Mouse (Mus musculus): ENCODE measurements around the gene Adgrd1. TPM values are rescaled to one million over a fixed set of nuclear protein-coding genes. Genes with fewer than 3 reads are reported as not detected.

The Adgrd1 gene
- polyA plus RNA-seq, 1 experiment from 2014 or later = 0.32 TPM

- no peaks in the 10 kb centered on the region for H3K4me1 ChIP-seq (ENCODE audit: insufficient read depth)
- H3K27ac ChIP-seq (ENCODE audit: low read depth) = no peak overlapping the region
- H3K9ac ChIP-seq (replicated peaks) = no peak overlapping the region
- DNase-seq (no peak), ATAC-seq (no peak)
- H3K4me3 ChIP-seq (ENCODE audit: low read depth, low read length) = no peak overlapping the region
- no peaks in the 10 kb centered on the region for H3K9me3 ChIP-seq (ENCODE audit: low read length)
- no peak overlapping the region for H3K4me2 ChIP-seq (ENCODE audit: low read depth, low read length)
- WGBS (ENCODE audit: insufficient replicate concordance) = 53% methylated on average over 5 of the region's 5 CpGs
- H3K27me3 ChIP-seq (ENCODE audit: insufficient read depth, low read length) = no peaks in the 10 kb centered on the region
- H3K36me3 ChIP-seq (replicated peaks; ENCODE audit: insufficient read depth, low read length) = no peaks in the 10 kb centered on the region
- TF ChIP-seq EP300 (IDR thresholded peaks at IDR 0.05; ENCODE audit: low read depth) = no peak
- no peak for TF ChIP-seq CTCF (IDR thresholded peaks at IDR 0.05; ENCODE audit: low read depth)
Measured at GRCm38 (mm10) chr5:129169090-129169489, 72.5 kb downstream of the Adgrd1 start.

DNA sequence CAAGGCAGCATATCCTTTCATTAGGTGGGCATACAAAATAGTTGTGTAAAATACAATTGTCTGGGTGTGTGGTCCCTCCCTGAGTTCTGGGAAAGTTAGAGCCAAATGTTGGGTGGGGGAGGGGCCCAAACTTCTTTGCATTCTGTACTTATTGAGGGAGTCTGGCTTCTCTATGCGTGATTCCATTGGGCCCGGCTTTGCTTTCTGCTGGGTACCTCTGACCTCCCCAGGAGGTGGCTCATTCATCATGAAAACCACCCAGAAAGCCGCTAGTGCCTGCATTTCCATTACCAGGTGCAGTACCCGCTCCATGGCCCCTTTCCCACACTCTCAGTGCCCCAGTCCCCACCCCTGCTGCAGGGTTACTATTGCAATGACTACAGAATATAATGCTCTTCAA, 73.0 kb downstream of the Adgrd1 start:
- Histone ChIP-seq H3K9ac (replicated peaks) (no peak overlapping the region), H3K4me3 (ENCODE audit: low read depth, low read length) (no peak overlapping the region), H3K36me3 (replicated peaks; ENCODE audit: insufficient read depth, low read length) (no peaks in the 10 kb centered on the region), H3K9me3 (ENCODE audit: low read length) (no peaks in the 10 kb centered on the region), H3K27me3 (ENCODE audit: insufficient read depth, low read length) (no peaks in the 10 kb centered on the region), H3K27ac (ENCODE audit: low read depth) (no peak overlapping the region), H3K4me1 (ENCODE audit: insufficient read depth) (no peaks in the 10 kb centered on the region), H3K4me2 (ENCODE audit: low read depth, low read length) (no peak overlapping the region)
- TF ChIP-seq EP300 (IDR thresholded peaks at IDR 0.05; ENCODE audit: low read depth) (no peak), CTCF (IDR thresholded peaks at IDR 0.05; ENCODE audit: low read depth) (no peak)
- WGBS (ENCODE audit: insufficient replicate concordance) = 46% methylated on average over 4 of the region's 4 CpGs
- no peak for ATAC-seq
- DNase-seq = no peak

GRCm38 (mm10) chr5:129172533-129172932, 76.0 kb downstream of the Adgrd1 start:
- TF ChIP-seq EP300 (IDR thresholded peaks at IDR 0.05; ENCODE audit: low read depth) (no peak), CTCF (IDR thresholded peaks at IDR 0.05; ENCODE audit: low read depth) (no peak)
- ATAC-seq (no peak), DNase-seq (no peak)
- no peaks in the 10 kb centered on the region for H3K27me3 ChIP-seq (ENCODE audit: insufficient read depth, low read length)
- WGBS (ENCODE audit: insufficient replicate concordance) = 66% methylated on average over 6 of the region's 6 CpGs
- no peak overlapping the region for H3K4me3 ChIP-seq (ENCODE audit: low read depth, low read length)
- no peaks in the 10 kb centered on the region for H3K36me3 ChIP-seq (replicated peaks; ENCODE audit: insufficient read depth, low read length)
- H3K4me1 ChIP-seq (ENCODE audit: insufficient read depth) = no peaks in the 10 kb centered on the region
- H3K27ac ChIP-seq (ENCODE audit: low read depth) = no peak overlapping the region
- H3K9ac ChIP-seq (replicated peaks) = no peak overlapping the region
- no peak overlapping the region for H3K4me2 ChIP-seq (ENCODE audit: low read depth, low read length)
- no peaks in the 10 kb centered on the region for H3K9me3 ChIP-seq (ENCODE audit: low read length)

GRCm38 (mm10) chr5:129175925-129176324, 79.4 kb downstream of the Adgrd1 start:
- H3K27ac ChIP-seq (ENCODE audit: low read depth) = no peak overlapping the region

GRCm38 (mm10) chr5:129177697-129178511, 81.4 kb downstream of the Adgrd1 start:
- DNase-seq (peak; percentile 86), ATAC-seq (peak; percentile 63)
- H3K4me1 ChIP-seq (ENCODE audit: insufficient read depth) = no peaks in the 10 kb centered on the region
- H3K27ac ChIP-seq (ENCODE audit: low read depth) = no peak overlapping the region
- 0 out of 2 replicates have a peak overlapping the region, but pooled peaks have one; percentile 19 for H3K4me3 ChIP-seq (ENCODE audit: low read depth, low read length)
- peak overlapping the region; percentile 61 for H3K4me2 ChIP-seq (ENCODE audit: low read depth, low read length)
- no peaks in the 10 kb centered on the region for H3K9me3 ChIP-seq (ENCODE audit: low read length)
- WGBS (ENCODE audit: insufficient replicate concordance) = 41% methylated on average over 14 of the region's 14 CpGs
- H3K27me3 ChIP-seq (ENCODE audit: insufficient read depth, low read length) = no peaks in the 10 kb centered on the region
- no peak for TF ChIP-seq EP300 (IDR thresholded peaks at IDR 0.05; ENCODE audit: low read depth)
- TF ChIP-seq CTCF (IDR thresholded peaks at IDR 0.05; ENCODE audit: low read depth) = peak; percentile 94
- no peaks in the 10 kb centered on the region for H3K36me3 ChIP-seq (replicated peaks; ENCODE audit: insufficient read depth, low read length)
- no peak overlapping the region for H3K9ac ChIP-seq (replicated peaks)

More at GRCm38 (mm10) chr5:129175925-129176324, 79.4 kb downstream of the Adgrd1 start:
- H3K9me3 ChIP-seq (ENCODE audit: low read length) = no peaks in the 10 kb centered on the region
- H3K4me1 ChIP-seq (ENCODE audit: insufficient read depth) = no peaks in the 10 kb centered on the region
- ATAC-seq (no peak), DNase-seq (no peak)
- no peak overlapping the region for H3K9ac ChIP-seq (replicated peaks)
- H3K4me2 ChIP-seq (ENCODE audit: low read depth, low read length) = no peak overlapping the region
- H3K36me3 ChIP-seq (replicated peaks; ENCODE audit: insufficient read depth, low read length) = no peaks in the 10 kb centered on the region
- no peak overlapping the region for H3K4me3 ChIP-seq (ENCODE audit: low read depth, low read length)
- H3K27me3 ChIP-seq (ENCODE audit: insufficient read depth, low read length) = no peaks in the 10 kb centered on the region
- 41% methylated on average over 3 of the region's 3 CpGs for WGBS (ENCODE audit: insufficient replicate concordance)
- TF ChIP-seq EP300 (IDR thresholded peaks at IDR 0.05; ENCODE audit: low read depth) (no peak), CTCF (IDR thresholded peaks at IDR 0.05; ENCODE audit: low read depth) (no peak)

- Histone ChIP-seq H3K4me2 (ENCODE audit: low read depth, low read length) (no peak overlapping the region), H3K27me3 (ENCODE audit: insufficient read depth, low read length) (no peaks in the 10 kb centered on the region), H3K36me3 (replicated peaks; ENCODE audit: insufficient read depth, low read length) (no peaks in the 10 kb centered on the region), H3K4me1 (ENCODE audit: insufficient read depth) (no peaks in the 10 kb centered on the region), H3K9me3 (ENCODE audit: low read length) (no peaks in the 10 kb centered on the region), H3K9ac (replicated peaks) (no peak overlapping the region), H3K27ac (ENCODE audit: low read depth) (no peak overlapping the region), H3K4me3 (ENCODE audit: low read depth, low read length) (no peak overlapping the region)
- WGBS (ENCODE audit: insufficient replicate concordance) = 81% methylated on average over 6 of the region's 6 CpGs
- no peak for DNase-seq
- ATAC-seq = no peak
- TF ChIP-seq CTCF (IDR thresholded peaks at IDR 0.05; ENCODE audit: low read depth) = no peak
- no peak for TF ChIP-seq EP300 (IDR thresholded peaks at IDR 0.05; ENCODE audit: low read depth)
Measured at GRCm38 (mm10) chr5:129179356-129179755, 82.8 kb downstream of the Adgrd1 start.
